Mouse (Mus musculus): ENCODE measurements around the gene Sirt7. TPM values are rescaled to one million over a fixed set of nuclear protein-coding genes. Genes with fewer than 3 reads are reported as not detected.

The Sirt7 gene
- total and polyA plus RNA-seq, 3 experiments, result 35.3 to 169 (median 74.5) TPM

- Histone ChIP-seq H3K27me3 (ENCODE audit: insufficient read depth, low read length) (no peaks in the 10 kb centered on the region), H3K36me3 (replicated peaks) (peaks cover 63% of the 10 kb centered on the region), H3K4me3 (ENCODE audit: low read depth, low read length) (peak overlapping the region; percentile 97), H3K4me1 (ENCODE audit: insufficient read depth, low read depth, low read length) (peaks cover 65% of the 10 kb centered on the region), H3K9me3 (replicated peaks) (no peaks in the 10 kb centered on the region)
- TF ChIP-seq GATA1 (IDR thresholded peaks at IDR 0.05; ENCODE audit: borderline replicate concordance, low read length) (no peak), POLR2AphosphoS5 (IDR thresholded peaks at IDR 0.05; ENCODE audit: insufficient replicate concordance, low read depth, low read length) (no peak)
- no peak for DNase-seq (ENCODE audit: low spot score)
- ATAC-seq (ENCODE audit: extremely low read depth, insufficient number of reproducible peaks, low FRiP score, poor library complexity, severe bottlenecking), result no peak
These were observed 53.2 kb downstream of the Sirt7 start for GRCm38 (mm10) chr11:120571754-120572416.

- H3K4me1 ChIP-seq (ENCODE audit: insufficient read depth, low read depth, low read length), result peaks cover 65% of the 10 kb centered on the region
- no peak for TF ChIP-seq GATA2 (IDR thresholded peaks at IDR 0.05; ENCODE audit: borderline replicate concordance, low read depth, low read length)
- TF ChIP-seq GATA1 (IDR thresholded peaks at IDR 0.05; ENCODE audit: borderline replicate concordance, low read length), result no peak
- no peak for TF ChIP-seq TAL1 (conservative IDR thresholded peaks at IDR 0.05; ENCODE audit: low read depth, low read length)
- TF ChIP-seq CTCF (IDR thresholded peaks at IDR 0.05; ENCODE audit: low read depth, low read length), result no peak
- no peak for TF ChIP-seq POLR2AphosphoS5 (IDR thresholded peaks at IDR 0.05; ENCODE audit: insufficient replicate concordance, low read depth, low read length)
- H3K9me3 ChIP-seq (replicated peaks), result no peaks in the 10 kb centered on the region
- H3K4me3 ChIP-seq (ENCODE audit: low read depth, low read length), result peak overlapping the region; percentile 97
- no peak for DNase-seq (ENCODE audit: low spot score)
- H3K36me3 ChIP-seq (replicated peaks), result peaks cover 63% of the 10 kb centered on the region
- ATAC-seq (ENCODE audit: extremely low read depth, insufficient number of reproducible peaks, low FRiP score, poor library complexity, severe bottlenecking), result no peak
- no peaks in the 10 kb centered on the region for H3K27me3 ChIP-seq (ENCODE audit: insufficient read depth, low read length)
These were observed 53.9 kb downstream of the Sirt7 start for GRCm38 (mm10) chr11:120571122-120571521.

Other genes with a start within 250 kb of the Sirt7 start
Only the 20 nearest of the 33 such genes appear.
- gene Slc25a10, start 133.4 kb downstream of the Sirt7 start, total RNA-seq (2014; fragmentation: Nextera tagmentation), result 18.2 and 18.7 TPM in 2 replicates
- 22.1 and 27.6 TPM in 2 replicates for gene Slc25a10, start 133.4 kb downstream of the Sirt7 start, total RNA-seq (2017)
- 38.7 and 45.3 TPM in 2 replicates for gene Slc25a10, start 133.4 kb downstream of the Sirt7 start, polyA plus RNA-seq (2012)
- not detected in 2 replicates for gene Gcgr, start 94.5 kb downstream of the Sirt7 start, total RNA-seq (2014; fragmentation: Nextera tagmentation)
- gene Gcgr, start 94.5 kb downstream of the Sirt7 start, total RNA-seq (2017), result not detected in 2 replicates
- not detected in 2 replicates for gene Gcgr, start 94.5 kb downstream of the Sirt7 start, polyA plus RNA-seq (2012)
- gene Mcrip1, start 75.5 kb downstream of the Sirt7 start, total RNA-seq (2014; fragmentation: Nextera tagmentation), result 53.8 and 64.3 TPM in 2 replicates
- gene Mcrip1, start 75.5 kb downstream of the Sirt7 start, total RNA-seq (2017), result 19.2 and 20.9 TPM in 2 replicates
- 176 and 205 TPM in 2 replicates for gene Mcrip1, start 75.5 kb downstream of the Sirt7 start, polyA plus RNA-seq (2012)
- not detected in 2 replicates for gene Ppp1r27, start 74.1 kb downstream of the Sirt7 start, total RNA-seq (2014; fragmentation: Nextera tagmentation)
- not detected in 2 replicates for gene Ppp1r27, start 74.1 kb downstream of the Sirt7 start, total RNA-seq (2017)
- gene Ppp1r27, start 74.1 kb downstream of the Sirt7 start, polyA plus RNA-seq (2012), result not detected in 2 replicates
- 268 and 289 TPM in 2 replicates for gene P4hb, start 52.0 kb downstream of the Sirt7 start, total RNA-seq (2014; fragmentation: Nextera tagmentation)
- gene P4hb, start 52.0 kb downstream of the Sirt7 start, total RNA-seq (2017), result 411 and 414 TPM in 2 replicates
- 516 and 719 TPM in 2 replicates for gene P4hb, start 52.0 kb downstream of the Sirt7 start, polyA plus RNA-seq (2012)
- 354 and 381 TPM in 2 replicates for gene Arhgdia, start 43.6 kb downstream of the Sirt7 start, total RNA-seq (2014; fragmentation: Nextera tagmentation)
- gene Arhgdia, start 43.6 kb downstream of the Sirt7 start, total RNA-seq (2017), result 155 and 158 TPM in 2 replicates
- gene Arhgdia, start 43.6 kb downstream of the Sirt7 start, polyA plus RNA-seq (2012), result 1,000 and 1,072 TPM in 2 replicates
- gene Alyref, start 26.9 kb downstream of the Sirt7 start, total RNA-seq (2014; fragmentation: Nextera tagmentation), result 89.8 and 122 TPM in 2 replicates
- gene Alyref, start 26.9 kb downstream of the Sirt7 start, total RNA-seq (2017), result 270 and 280 TPM in 2 replicates
- gene Alyref, start 26.9 kb downstream of the Sirt7 start, polyA plus RNA-seq (2012), result 505 and 623 TPM in 2 replicates
- gene Anapc11, start 26.8 kb downstream of the Sirt7 start, total RNA-seq (2014; fragmentation: Nextera tagmentation), result 83.1 and 83.8 TPM in 2 replicates
- gene Anapc11, start 26.8 kb downstream of the Sirt7 start, total RNA-seq (2017), result 62.3 and 69.3 TPM in 2 replicates
- 176 and 212 TPM in 2 replicates for gene Anapc11, start 26.8 kb downstream of the Sirt7 start, polyA plus RNA-seq (2012)
- 1.9 and 2.6 TPM in 2 replicates for gene Npb, start 16.8 kb downstream of the Sirt7 start, total RNA-seq (2014; fragmentation: Nextera tagmentation)
- 0.58 TPM in 1 of 2 replicates, not detected in the other for gene Npb, start 16.8 kb downstream of the Sirt7 start, total RNA-seq (2017)
- 3.2 and 3.8 TPM in 2 replicates for gene Npb, start 16.8 kb downstream of the Sirt7 start, polyA plus RNA-seq (2012)
- 29.0 and 43.1 TPM in 2 replicates for gene Pcyt2, start 7.3 kb downstream of the Sirt7 start, total RNA-seq (2014; fragmentation: Nextera tagmentation)
- 102 and 119 TPM in 2 replicates for gene Pcyt2, start 7.3 kb downstream of the Sirt7 start, total RNA-seq (2017)
- 129 and 146 TPM in 2 replicates for gene Pcyt2, start 7.3 kb downstream of the Sirt7 start, polyA plus RNA-seq (2012)
- gene Mafg, start 8.4 kb upstream of the Sirt7 start, total RNA-seq (2014; fragmentation: Nextera tagmentation), result 16.3 and 17.5 TPM in 2 replicates
- 18.9 and 21.9 TPM in 2 replicates for gene Mafg, start 8.4 kb upstream of the Sirt7 start, total RNA-seq (2017)
- gene Mafg, start 8.4 kb upstream of the Sirt7 start, polyA plus RNA-seq (2012), result 29.2 and 38.9 TPM in 2 replicates
- 14.7 and 14.8 TPM in 2 replicates for gene Pycr1, start 18.5 kb upstream of the Sirt7 start, total RNA-seq (2014; fragmentation: Nextera tagmentation)
- gene Pycr1, start 18.5 kb upstream of the Sirt7 start, total RNA-seq (2017), result 1.0 and 1.5 TPM in 2 replicates
- 1.9 and 2.4 TPM in 2 replicates for gene Pycr1, start 18.5 kb upstream of the Sirt7 start, polyA plus RNA-seq (2012)
- gene Myadml2, start 22.9 kb upstream of the Sirt7 start, total RNA-seq (2014; fragmentation: Nextera tagmentation), result not detected in 2 replicates
- not detected in 2 replicates for gene Myadml2, start 22.9 kb upstream of the Sirt7 start, total RNA-seq (2017)
- gene Myadml2, start 22.9 kb upstream of the Sirt7 start, polyA plus RNA-seq (2012), result not detected in 2 replicates
- not detected in 2 replicates for gene Notum, start 35.9 kb upstream of the Sirt7 start, total RNA-seq (2014; fragmentation: Nextera tagmentation)
- 0.16 TPM in 1 of 2 replicates, not detected in the other for gene Notum, start 35.9 kb upstream of the Sirt7 start, total RNA-seq (2017)
- not detected in 2 replicates for gene Notum, start 35.9 kb upstream of the Sirt7 start, polyA plus RNA-seq (2012)
- gene Aspscr1, start 47.7 kb upstream of the Sirt7 start, total RNA-seq (2014; fragmentation: Nextera tagmentation), result 57.0 and 79.7 TPM in 2 replicates
- 39.2 and 43.2 TPM in 2 replicates for gene Aspscr1, start 47.7 kb upstream of the Sirt7 start, total RNA-seq (2017)
- 248 and 301 TPM in 2 replicates for gene Aspscr1, start 47.7 kb upstream of the Sirt7 start, polyA plus RNA-seq (2012)
- 250 and 284 TPM in 2 replicates for gene Cenpx, start 88.5 kb upstream of the Sirt7 start, total RNA-seq (2014; fragmentation: Nextera tagmentation)
- gene Cenpx, start 88.5 kb upstream of the Sirt7 start, total RNA-seq (2017), result 67.2 and 81.2 TPM in 2 replicates
- 60.9 and 158 TPM in 2 replicates for gene Cenpx, start 88.5 kb upstream of the Sirt7 start, polyA plus RNA-seq (2012)
- gene Lrrc45, start 88.7 kb upstream of the Sirt7 start, total RNA-seq (2014; fragmentation: Nextera tagmentation), result 6.4 and 12.1 TPM in 2 replicates
- gene Lrrc45, start 88.7 kb upstream of the Sirt7 start, total RNA-seq (2017), result 20.0 and 22.2 TPM in 2 replicates
- gene Lrrc45, start 88.7 kb upstream of the Sirt7 start, polyA plus RNA-seq (2012), result 23.3 and 25.4 TPM in 2 replicates
- gene Rac3, start 96.2 kb upstream of the Sirt7 start, total RNA-seq (2014; fragmentation: Nextera tagmentation), result 2.1 TPM in 1 of 2 replicates, not detected in the other
- gene Rac3, start 96.2 kb upstream of the Sirt7 start, total RNA-seq (2017), result 0.66 and 0.81 TPM in 2 replicates
- 1.3 and 2.6 TPM in 2 replicates for gene Rac3, start 96.2 kb upstream of the Sirt7 start, polyA plus RNA-seq (2012)
- gene Dcxr, start 102.0 kb upstream of the Sirt7 start, total RNA-seq (2014; fragmentation: Nextera tagmentation), result 16.6 and 37.5 TPM in 2 replicates
- gene Dcxr, start 102.0 kb upstream of the Sirt7 start, total RNA-seq (2017), result 13.1 and 18.4 TPM in 2 replicates
- gene Dcxr, start 102.0 kb upstream of the Sirt7 start, polyA plus RNA-seq (2012), result 21.0 and 24.2 TPM in 2 replicates
- not detected in 2 replicates for gene Cbr2, start 106.9 kb upstream of the Sirt7 start, total RNA-seq (2014; fragmentation: Nextera tagmentation)
- not detected in 2 replicates for gene Cbr2, start 106.9 kb upstream of the Sirt7 start, total RNA-seq (2017)
- gene Cbr2, start 106.9 kb upstream of the Sirt7 start, polyA plus RNA-seq (2012), result not detected in 2 replicates